Mouse (Mus musculus) right cerebral cortex, postnatal 25 days (tissue): Measurements from ENCODE around the gene Rasgrp4.

Experiments
- DNase-seq: peaks from one replicate; pipeline ENCODE4 v3.0.0; 2022

Gene Rasgrp4

DNA sequence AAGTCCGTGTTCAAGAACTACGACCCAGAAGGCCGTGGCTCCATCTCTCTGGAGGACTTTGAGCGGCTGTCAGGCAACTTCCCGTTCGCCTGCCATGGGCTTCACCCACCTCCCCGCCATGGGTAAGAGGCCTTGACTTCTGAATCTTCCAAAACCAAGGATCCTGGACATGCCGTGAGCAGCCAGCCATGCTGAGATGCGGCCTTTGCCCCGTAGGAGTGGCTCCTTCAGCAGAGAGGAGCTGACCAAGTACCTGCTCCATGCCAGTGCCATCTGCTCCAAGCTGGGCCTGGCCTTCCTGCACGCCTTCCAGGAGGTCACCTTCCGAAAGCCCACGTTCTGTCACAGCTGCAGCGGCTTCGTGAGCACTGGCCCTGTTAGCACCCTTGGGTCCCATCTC, 14.1 kb downstream of the Rasgrp4 start:
- DNase-seq = no peak

- no peak for DNase-seq
Measured at GRCm38 (mm10) chr7:29151486-29151885, 16.8 kb downstream of the Rasgrp4 start.

DNA sequence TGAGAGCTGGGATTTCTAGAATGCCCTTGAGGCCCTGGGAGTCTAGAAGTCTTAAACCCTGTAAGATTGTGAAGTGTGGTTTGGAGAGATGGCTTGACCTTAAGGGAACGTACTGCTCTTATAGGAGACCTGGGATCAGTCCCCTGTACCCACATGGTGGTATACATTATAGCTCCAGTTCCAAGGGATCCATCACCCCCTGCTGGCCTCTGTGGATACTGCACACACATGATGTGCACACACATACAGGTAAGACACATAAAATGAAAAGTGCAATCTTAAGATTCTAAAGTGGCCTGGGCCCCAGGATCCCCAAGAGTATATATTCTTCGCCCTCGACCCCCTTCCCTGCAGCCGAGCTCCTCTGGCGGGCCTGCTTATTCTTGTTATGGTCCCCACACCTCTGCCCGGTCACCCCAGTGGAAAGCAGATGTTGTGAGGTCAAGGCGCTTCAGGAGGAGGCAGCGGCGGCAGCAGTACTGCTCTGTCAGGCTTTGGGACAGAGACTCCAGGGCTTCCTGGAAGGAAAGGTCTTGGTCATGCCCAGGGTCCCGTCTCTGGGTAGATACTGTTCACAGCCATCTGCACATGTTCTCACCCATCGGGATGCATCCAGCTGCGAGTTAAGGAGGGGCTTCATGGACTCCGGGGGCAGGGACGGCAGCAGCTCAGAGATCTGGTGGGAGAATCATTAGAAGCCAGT, 19.5 kb downstream of the Rasgrp4 start:
- no peak for DNase-seq

- DNase-seq = peak; percentile 90
Measured at GRCm38 (mm10) chr7:29155196-29155837, 20.7 kb downstream of the Rasgrp4 start.

GRCm38 (mm10) chr7:29155838-29156782, 21.5 kb downstream of the Rasgrp4 start, which contains the start of gene Fam98c:
TSS of gene Fam98c (minus strand) at chr7:29156234.
- peak; percentile 86 for DNase-seq

- DNase-seq = no peak
Measured at GRCm38 (mm10) chr7:29158264-29158663, 23.6 kb downstream of the Rasgrp4 start.

GRCm38 (mm10) chr7:29162294-29162693, 27.6 kb downstream of the Rasgrp4 start:
- DNase-seq = no peak

GRCm38 (mm10) chr7:29162750-29163525, 28.3 kb downstream of the Rasgrp4 start:
- no peak for DNase-seq

DNA sequence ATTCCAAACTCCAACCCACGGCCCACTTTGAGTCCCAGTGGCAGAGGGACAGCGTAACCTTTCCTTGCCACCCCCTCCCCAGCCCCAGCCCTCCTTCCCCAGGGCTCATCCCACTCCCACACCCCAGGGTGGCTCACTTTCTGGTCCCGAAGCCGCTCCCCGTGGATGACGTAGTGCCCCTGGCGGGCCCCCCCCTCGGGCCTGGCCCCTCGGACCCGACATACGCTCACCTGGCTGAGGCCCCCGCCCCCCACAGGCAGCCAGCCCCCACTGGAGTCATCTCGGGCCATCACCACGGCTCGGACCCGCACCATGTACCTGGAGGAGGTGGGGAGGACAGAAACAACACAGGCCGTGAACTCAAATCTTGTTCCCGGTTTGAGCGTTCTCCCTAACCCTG, 33.0 kb downstream of the Rasgrp4 start:
- DNase-seq = no peak

DNA sequence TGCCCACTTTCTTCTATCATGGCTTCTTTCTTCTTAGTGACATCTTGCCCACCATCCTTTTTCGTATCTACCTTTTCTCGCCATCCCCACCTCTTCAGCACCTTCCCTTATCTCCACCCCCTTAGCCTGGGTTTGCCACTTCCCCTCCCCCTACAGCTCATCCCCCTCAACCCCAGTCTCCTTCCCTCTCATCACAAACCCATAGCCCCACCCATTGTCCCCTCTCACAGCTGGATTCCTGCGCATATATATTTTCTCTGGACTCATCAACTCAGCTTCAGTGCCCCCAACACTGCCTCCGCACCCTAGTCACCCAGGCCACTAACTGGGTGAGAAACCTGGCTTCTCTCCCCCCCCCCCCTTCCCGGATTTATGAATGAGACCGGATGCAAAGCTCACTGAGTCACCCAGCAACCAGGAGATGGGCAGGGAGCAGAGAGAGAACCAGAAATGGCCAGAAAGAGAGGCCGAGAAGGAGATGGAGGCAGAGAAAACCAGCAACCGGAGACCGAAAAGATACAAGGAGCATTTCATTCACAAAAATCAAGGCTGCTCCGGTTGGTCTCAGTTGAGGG, 33.6 kb downstream of the Rasgrp4 start:
- no peak for DNase-seq

- peak; percentile 45 for DNase-seq
Measured at GRCm38 (mm10) chr7:29168791-29169230, 34.2 kb downstream of the Rasgrp4 start.

DNA sequence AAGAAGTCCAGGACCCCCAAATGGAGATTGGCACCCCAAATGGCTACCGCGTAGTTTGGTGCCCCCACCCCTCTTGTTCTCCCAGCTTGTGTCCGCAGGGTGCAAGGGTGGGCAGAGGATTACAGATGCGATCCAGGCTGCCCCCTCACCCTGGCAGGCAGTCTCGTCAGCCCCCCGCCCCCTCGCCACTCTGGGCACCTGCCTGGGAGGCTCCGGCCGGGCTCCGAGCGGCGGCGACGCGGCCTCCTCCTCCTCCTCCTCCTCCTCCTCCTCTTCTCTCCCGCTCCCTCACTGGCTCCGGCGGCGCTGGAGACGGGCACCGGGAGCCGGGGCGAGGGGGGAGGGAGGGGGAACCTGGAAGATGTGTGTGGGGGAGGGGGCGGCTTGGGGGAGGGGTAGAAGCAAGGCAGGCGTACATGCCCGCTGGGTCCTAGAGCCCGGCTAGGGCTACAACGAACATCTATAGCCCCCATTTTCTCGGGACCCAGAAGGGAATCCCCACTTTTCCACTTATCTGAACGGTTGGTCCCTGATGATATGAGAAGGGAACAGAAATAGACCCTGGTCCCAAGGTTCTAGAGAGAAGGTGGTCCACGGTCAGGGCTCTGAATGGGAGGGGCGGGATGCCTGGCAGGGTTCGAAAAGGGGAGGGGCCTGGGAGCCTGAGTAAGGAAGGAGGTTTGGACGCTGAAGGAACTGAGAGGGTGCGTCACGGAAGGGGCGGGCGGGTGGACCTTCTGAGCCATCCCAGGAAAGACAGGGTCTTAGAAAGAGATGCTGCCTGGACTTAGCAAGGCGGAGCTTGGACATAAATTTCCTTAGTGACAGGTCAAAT, 34.8 kb downstream of the Rasgrp4 start:
- peak; percentile 86 for DNase-seq

GRCm38 (mm10) chr7:29170066-29170754, 35.6 kb downstream of the Rasgrp4 start, which contains the start of the genes Ggn and Spred3:
TSS of gene Ggn (plus strand) at chr7:29170210.
TSS of gene Spred3 (minus strand) at chr7:29170411.
- peak; percentile 48 for DNase-seq

- DNase-seq = no peak
Measured at GRCm38 (mm10) chr7:29170755-29171561, 36.3 kb downstream of the Rasgrp4 start.

- DNase-seq = no peak
Measured at GRCm38 (mm10) chr7:29171562-29172097, 37.0 kb downstream of the Rasgrp4 start.

DNA sequence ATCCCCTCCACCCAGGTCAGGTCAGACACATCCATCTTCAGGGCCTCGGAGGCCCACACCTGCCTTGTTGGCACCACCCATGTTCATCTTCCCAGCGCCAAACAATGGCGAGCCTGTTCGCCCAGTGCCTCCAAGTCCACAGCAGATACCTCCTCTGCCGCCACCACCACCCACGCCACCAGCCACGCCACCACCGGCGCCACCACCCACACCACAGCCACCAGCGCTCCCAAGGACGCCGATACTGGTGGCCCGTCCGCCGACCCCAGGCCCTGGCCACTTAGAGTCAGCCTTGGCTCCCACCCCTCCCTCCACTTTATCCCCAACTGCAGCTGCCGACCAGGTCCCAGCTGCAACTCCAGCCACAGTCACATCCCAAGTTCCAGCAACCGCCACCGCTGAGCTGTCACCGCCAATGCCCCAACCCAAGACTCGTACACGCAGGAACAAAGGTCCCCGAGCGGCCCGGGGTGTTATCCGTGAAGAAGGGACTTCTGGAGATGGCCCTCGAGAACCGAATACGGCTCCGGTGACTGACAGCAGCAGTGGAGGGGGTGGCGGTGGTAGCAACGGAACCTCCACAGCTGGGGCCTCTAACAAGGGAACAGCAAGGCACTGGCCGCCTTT, 37.9 kb downstream of the Rasgrp4 start:
- DNase-seq = no peak

DNA sequence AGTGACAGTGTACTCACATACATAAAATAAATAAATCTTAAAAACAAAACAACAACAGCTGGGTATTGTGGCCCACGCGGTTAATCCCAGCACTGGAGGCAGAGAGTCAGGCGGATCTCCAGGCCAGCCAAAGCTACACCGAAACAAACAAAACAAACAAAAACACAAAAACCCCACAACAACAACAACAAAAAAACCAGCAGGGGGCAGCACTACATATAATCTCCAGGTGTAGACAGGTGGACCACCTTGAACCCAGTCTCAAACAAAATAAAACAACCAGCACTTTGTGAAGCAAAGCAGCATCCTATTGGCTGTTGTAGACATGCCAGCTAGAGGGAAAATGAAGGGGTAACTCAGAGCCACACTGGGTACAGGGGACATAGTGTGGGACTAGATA, 43.5 kb downstream of the Rasgrp4 start:
- no peak for DNase-seq

GRCm38 (mm10) chr7:29179323-29179722, 44.7 kb downstream of the Rasgrp4 start:
- no peak for DNase-seq
